Mouse (Mus musculus): Measurements from ENCODE around the gene Clip1. TPM values are rescaled to one million over a fixed set of nuclear protein-coding genes. Genes with fewer than 3 reads are reported as not detected.

Clip1 gene
- total RNA-seq, 2 experiments from 2014 or later: 135 to 152 TPM

Other genes starting within 250 kb of the Clip1 start
- gene Lrrc43, start 195.3 kb downstream of the Clip1 start, total RNA-seq (2021): not detected
- not detected for gene Il31, start 195.1 kb downstream of the Clip1 start, total RNA-seq (2021)
- not detected for gene B3gnt4, start 174.2 kb downstream of the Clip1 start, total RNA-seq (2021)
- gene Diablo, start 160.4 kb downstream of the Clip1 start, total RNA-seq (2021): 10 to 100 TPM; 64.4 to 71.1 TPM
- not detected for gene Gm49027, start 159.1 kb downstream of the Clip1 start, total RNA-seq (2021)
- gene Vps33a, start 111.6 kb downstream of the Clip1 start, total RNA-seq (2021): 10 to 100 TPM; 24.8 to 34.0 TPM
- 10 to 100 TPM; 23.2 to 25.1 TPM for gene Zcchc8, start 36.5 kb upstream of the Clip1 start, total RNA-seq (2021)
- gene Rsrc2, start 64.8 kb upstream of the Clip1 start, total RNA-seq (2021): 10 to 100 TPM; 45.9 to 47.3 TPM
- gene Kntc1, start 65.1 kb upstream of the Clip1 start, total RNA-seq (2021): under 1 TPM; 0.56 to 0.86 TPM
- gene Hcar2, start 180.9 kb upstream of the Clip1 start, total RNA-seq (2021): under 1 TPM; 0.13 to 0.25 TPM
- gene Hcar1, start 195.4 kb upstream of the Clip1 start, total RNA-seq (2021): under 1 TPM; 0.49 to 0.81 TPM
- gene Denr, start 222.6 kb upstream of the Clip1 start, total RNA-seq (2021): 10 to 100 TPM; 48.0 to 48.9 TPM
- gene Gm43518, start 242.8 kb upstream of the Clip1 start, total RNA-seq (2021): under 1 TPM in 1 of 2 experiments, not detected in 1; 0.50 TPM
- gene Ccdc62, start 246.1 kb upstream of the Clip1 start, total RNA-seq (2021): 1 to 10 TPM; 1.3 to 2.1 TPM

Data from heart, postnatal 25 days (tissue).